Mouse (Mus musculus): ENCODE results near the gene Amer3. TPM values are rescaled to one million over a fixed set of nuclear protein-coding genes. Genes with fewer than 3 reads are reported as not detected.

Gene Amer3
- total and polyA plus RNA-seq, 3 experiments: 0.02 TPM; not detected in 2

DNA sequence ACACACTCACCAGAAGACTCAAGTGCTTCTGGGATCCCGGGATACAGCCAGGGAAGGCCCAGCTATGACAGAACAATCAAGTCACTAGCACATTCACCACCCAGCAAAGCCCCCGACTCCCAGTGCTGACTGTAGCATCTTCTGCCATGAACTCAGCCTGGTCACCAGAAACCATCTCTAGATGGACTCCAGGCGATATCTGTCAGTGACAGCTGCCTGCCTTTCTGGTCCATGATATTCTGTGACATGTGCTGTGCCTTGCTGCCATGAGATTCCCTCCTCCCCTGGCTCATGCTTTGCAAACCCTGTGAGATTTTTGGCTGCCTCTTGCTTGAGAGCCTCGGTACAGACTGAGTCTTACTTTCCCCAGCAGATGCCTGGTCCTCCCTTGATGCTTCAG, 5.3 kb downstream of the Amer3 start:
- no peaks in the 10 kb centered on the region for H3K79me2 ChIP-seq (replicated peaks; ENCODE audit: control insufficient read depth, insufficient read depth, low read length)
- H3K27me3 ChIP-seq (ENCODE audit: control insufficient read depth, insufficient read depth, low read length): no peaks in the 10 kb centered on the region
- WGBS: 61% methylated on average over 4 of the region's 4 CpGs
- H3K4me3 ChIP-seq: no peak overlapping the region
- intact Hi-C loops (cut with DNase I): no loop called here
- H3K4me1 ChIP-seq (ENCODE audit: control insufficient read depth, insufficient read depth, low read length): no peaks in the 10 kb centered on the region
- no peak overlapping the region for H3K27ac ChIP-seq
- no peak for TF ChIP-seq POLR2A (IDR thresholded peaks at IDR 0.05; ENCODE audit: insufficient read depth, low read depth, low read length)
- TF ChIP-seq CTCF (IDR thresholded peaks at IDR 0.05): no peak
- TF ChIP-seq EP300 (IDR thresholded peaks at IDR 0.05; ENCODE audit: insufficient read depth, low read depth, low read length): no peak
- no peaks in the 10 kb centered on the region for H3K36me3 ChIP-seq (ENCODE audit: control insufficient read depth, insufficient read depth, low read length)
- H3K9ac ChIP-seq (ENCODE audit: low read depth, low read length): no peak overlapping the region
- DNase-seq: no peak

GRCm38 (mm10) chr1:34587298-34588096, 8.0 kb downstream of the Amer3 start:
- 74% methylated on average over 22 of the region's 22 CpGs for WGBS
- TF ChIP-seq CTCF (IDR thresholded peaks at IDR 0.05): no peak
- no peak for TF ChIP-seq POLR2A (IDR thresholded peaks at IDR 0.05; ENCODE audit: insufficient read depth, low read depth, low read length)
- no peak for TF ChIP-seq EP300 (IDR thresholded peaks at IDR 0.05; ENCODE audit: insufficient read depth, low read depth, low read length)
- Histone ChIP-seq H3K4me3 (no peak overlapping the region), H3K36me3 (ENCODE audit: control insufficient read depth, insufficient read depth, low read length) (no peaks in the 10 kb centered on the region), H3K9ac (ENCODE audit: low read depth, low read length) (no peak overlapping the region), H3K79me2 (replicated peaks; ENCODE audit: control insufficient read depth, insufficient read depth, low read length) (no peaks in the 10 kb centered on the region), H3K4me1 (ENCODE audit: control insufficient read depth, insufficient read depth, low read length) (no peaks in the 10 kb centered on the region), H3K27ac (no peak overlapping the region), H3K27me3 (ENCODE audit: control insufficient read depth, insufficient read depth, low read length) (no peaks in the 10 kb centered on the region)
- intact Hi-C loops (cut with DNase I): no loop called here
- DNase-seq: no peak

- intact Hi-C loops (cut with DNase I): loop anchor here (5.0 kb wide), 2 partner anchors 138 to 383 kb away; no protein-coding TSS in a partner anchor
- no peak for TF ChIP-seq POLR2A (IDR thresholded peaks at IDR 0.05; ENCODE audit: insufficient read depth, low read depth, low read length)
- TF ChIP-seq CTCF (IDR thresholded peaks at IDR 0.05): no peak
- no peak for TF ChIP-seq EP300 (IDR thresholded peaks at IDR 0.05; ENCODE audit: insufficient read depth, low read depth, low read length)
- Histone ChIP-seq H3K27ac (no peak overlapping the region), H3K79me2 (replicated peaks; ENCODE audit: control insufficient read depth, insufficient read depth, low read length) (no peaks in the 10 kb centered on the region), H3K36me3 (ENCODE audit: control insufficient read depth, insufficient read depth, low read length) (no peaks in the 10 kb centered on the region), H3K9ac (ENCODE audit: low read depth, low read length) (no peak overlapping the region), H3K4me1 (ENCODE audit: control insufficient read depth, insufficient read depth, low read length) (no peaks in the 10 kb centered on the region), H3K4me3 (no peak overlapping the region), H3K27me3 (ENCODE audit: control insufficient read depth, insufficient read depth, low read length) (no peaks in the 10 kb centered on the region)
- DNase-seq: no peak
- WGBS: 74% methylated on average over 15 of the region's 15 CpGs
These were observed 20.5 kb downstream of the Amer3 start for GRCm38 (mm10) chr1:34600000-34600399.

DNA sequence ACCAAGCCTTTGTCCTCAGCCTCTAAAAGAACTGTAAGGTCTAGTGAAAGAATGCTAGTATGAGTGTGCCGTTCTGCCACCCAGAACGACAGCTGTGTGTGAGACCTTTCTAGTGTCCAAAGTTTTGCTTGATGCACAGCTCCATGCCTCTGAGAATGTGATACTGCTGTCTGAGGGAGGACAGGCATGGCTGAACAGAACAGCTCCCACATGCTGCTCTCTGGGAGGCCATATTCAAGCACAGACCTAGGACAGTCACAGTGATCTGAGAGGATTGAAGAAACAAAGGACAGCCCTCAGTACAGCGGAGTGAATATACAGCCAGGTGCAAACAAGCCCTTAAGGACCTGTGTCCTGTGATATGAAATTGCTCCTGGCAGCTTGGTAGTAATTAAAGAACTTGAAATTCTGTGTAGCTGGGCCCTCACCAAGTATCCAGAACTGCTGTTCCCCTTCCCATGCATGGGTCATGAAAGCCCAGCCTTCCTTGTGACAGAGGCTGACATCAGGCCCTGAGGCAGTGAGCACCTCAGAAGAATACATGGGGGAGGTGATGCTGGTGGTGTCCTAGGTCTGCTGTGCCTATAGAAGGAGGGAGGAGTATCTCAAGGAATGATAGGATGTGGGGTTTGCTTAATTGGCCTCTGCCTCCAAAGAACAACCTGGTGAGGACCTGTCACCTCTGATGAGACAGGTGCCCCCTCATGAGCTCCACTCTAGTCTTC, 22.0 kb downstream of the Amer3 start:
- DNase-seq: no peak
- Histone ChIP-seq H3K4me1 (ENCODE audit: control insufficient read depth, insufficient read depth, low read length) (no peaks in the 10 kb centered on the region), H3K9ac (ENCODE audit: low read depth, low read length) (no peak overlapping the region), H3K36me3 (ENCODE audit: control insufficient read depth, insufficient read depth, low read length) (no peaks in the 10 kb centered on the region), H3K79me2 (replicated peaks; ENCODE audit: control insufficient read depth, insufficient read depth, low read length) (no peaks in the 10 kb centered on the region), H3K27me3 (ENCODE audit: control insufficient read depth, insufficient read depth, low read length) (no peaks in the 10 kb centered on the region), H3K27ac (no peak overlapping the region), H3K4me3 (no peak overlapping the region)
- TF ChIP-seq CTCF (IDR thresholded peaks at IDR 0.05): no peak
- TF ChIP-seq EP300 (IDR thresholded peaks at IDR 0.05; ENCODE audit: insufficient read depth, low read depth, low read length): no peak
- TF ChIP-seq POLR2A (IDR thresholded peaks at IDR 0.05; ENCODE audit: insufficient read depth, low read depth, low read length): no peak
- intact Hi-C loops (cut with DNase I): loop anchor here (5.0 kb wide), 2 partner anchors 139 to 384 kb away; no protein-coding TSS in a partner anchor
- WGBS: 68% methylated on average over 3 of the region's 3 CpGs

DNA sequence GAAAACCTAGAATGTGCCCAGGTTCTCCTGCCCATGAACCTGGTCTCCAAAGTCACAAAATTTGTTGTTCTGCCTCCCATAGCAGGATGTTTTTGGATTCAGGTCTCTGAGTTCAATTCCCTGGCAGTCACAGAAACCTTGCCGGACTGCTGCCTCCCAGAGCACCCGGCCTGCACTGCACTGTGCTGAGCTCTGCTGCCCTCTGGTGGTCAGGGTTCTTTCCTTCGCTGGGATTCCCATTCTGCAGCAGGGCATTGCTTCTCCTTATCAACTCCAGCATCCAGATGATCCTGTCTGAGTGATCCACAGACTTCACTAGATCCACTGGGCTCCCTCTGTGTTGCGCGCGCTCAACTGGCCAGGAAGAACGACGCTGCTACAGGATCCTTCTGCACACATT, 22.9 kb downstream of the Amer3 start:
- intact Hi-C loops (cut with DNase I): loop anchor here (5.0 kb wide), 2 partner anchors 140 to 385 kb away; no protein-coding TSS in a partner anchor
- Histone ChIP-seq H3K9ac (ENCODE audit: low read depth, low read length) (no peak overlapping the region), H3K27ac (no peak overlapping the region), H3K79me2 (replicated peaks; ENCODE audit: control insufficient read depth, insufficient read depth, low read length) (no peaks in the 10 kb centered on the region), H3K27me3 (ENCODE audit: control insufficient read depth, insufficient read depth, low read length) (no peaks in the 10 kb centered on the region), H3K4me3 (no peak overlapping the region), H3K36me3 (ENCODE audit: control insufficient read depth, insufficient read depth, low read length) (no peaks in the 10 kb centered on the region), H3K4me1 (ENCODE audit: control insufficient read depth, insufficient read depth, low read length) (no peaks in the 10 kb centered on the region)
- 19% methylated on average over 8 of the region's 8 CpGs for WGBS
- peak; percentile 21 to 68 for DNase-seq
- TF ChIP-seq EP300 (IDR thresholded peaks at IDR 0.05; ENCODE audit: insufficient read depth, low read depth, low read length) (0 out of 2 replicates have a peak, but pooled peaks have one; percentile 31), POLR2A (IDR thresholded peaks at IDR 0.05; ENCODE audit: insufficient read depth, low read depth, low read length) (no peak), CTCF (IDR thresholded peaks at IDR 0.05) (peak; percentile 81)
